Mouse (Mus musculus) c-Kit-positive CD71-positive TER-119-positive erythroid progenitor cells, embryonic 14.5 days (primary cell): ENCODE measurements at regions not wholly inside any gene's neighbourhood (a gene's known extent, or its start where the extent isn't known, plus 50 kb on each side); places are given as distances from the start of the nearest gene placed in this dataset.
"Not testable (repeated sequence)": the region's sequence is repeated elsewhere in the genome, so short reads cannot be mapped to it uniquely, and the experiment has no call there.

Experiments
- DNase-seq: peaks from one replicate; pipeline ENCODE4 v3.0.0-alpha.2; 2013; ENCODE audit warnings: low spot score

GRCm38 (mm10) chr15:87818566-87818965 is 274.5 kb downstream of the Fam19a5 start:
- no peak for DNase-seq

- DNase-seq: no peak
These were observed 298.0 kb downstream of the Fam19a5 start for GRCm38 (mm10) chr15:87842097-87842496.

GRCm38 (mm10) chr15:87859069-87859468 is 315.0 kb downstream of the Fam19a5 start:
- DNase-seq: no peak

- no peak for DNase-seq
These were observed 332.3 kb downstream of the Fam19a5 start for GRCm38 (mm10) chr15:87876286-87876899.

- no peak for DNase-seq
These were observed 346.8 kb downstream of the Fam19a5 start for GRCm38 (mm10) chr15:87890903-87891302.

- not testable (repeated sequence) for DNase-seq
These were observed 350.8 kb downstream of the Fam19a5 start for GRCm38 (mm10) chr15:87894866-87895265.

- no peak for DNase-seq
These were observed 354.6 kb downstream of the Fam19a5 start for GRCm38 (mm10) chr15:87898655-87899054.

GRCm38 (mm10) chr15:87904436-87904835 is 360.3 kb downstream of the Fam19a5 start:
- no peak for DNase-seq

GRCm38 (mm10) chr15:87906310-87906709 is 362.2 kb downstream of the Fam19a5 start:
- no peak for DNase-seq

GRCm38 (mm10) chr15:87922091-87922490 is 378.0 kb downstream of the Fam19a5 start:
- DNase-seq: no peak

GRCm38 (mm10) chr15:87922781-87923446 is 378.8 kb downstream of the Fam19a5 start:
- DNase-seq: no peak

GRCm38 (mm10) chr15:87923906-87924305 is 379.8 kb downstream of the Fam19a5 start:
- no peak for DNase-seq

- DNase-seq: no peak
These were observed 391.9 kb downstream of the Fam19a5 start for GRCm38 (mm10) chr15:87936041-87936440.

GRCm38 (mm10) chr15:87940837-87941236 is 396.7 kb downstream of the Fam19a5 start:
- DNase-seq: no peak

- DNase-seq: no peak
These were observed 408.4 kb downstream of the Fam19a5 start for GRCm38 (mm10) chr15:87952531-87952930.

- no peak for DNase-seq
These were observed 411.7 kb downstream of the Fam19a5 start for GRCm38 (mm10) chr15:87955685-87956256.

GRCm38 (mm10) chr15:87958866-87959265 is 414.8 kb downstream of the Fam19a5 start:
- DNase-seq: no peak

GRCm38 (mm10) chr15:87972641-87973040 is 428.5 kb downstream of the Fam19a5 start:
- no peak for DNase-seq

GRCm38 (mm10) chr15:87987322-87987985 is 443.4 kb downstream of the Fam19a5 start:
- no peak for DNase-seq

GRCm38 (mm10) chr15:87994546-87994945 is 450.4 kb downstream of the Fam19a5 start:
- no peak for DNase-seq

GRCm38 (mm10) chr15:88017076-88017475 is 473.0 kb downstream of the Fam19a5 start:
- no peak for DNase-seq

- DNase-seq: no peak
These were observed 488.7 kb downstream of the Fam19a5 start for GRCm38 (mm10) chr15:88032751-88033150.

GRCm38 (mm10) chr15:88033725-88034124 is 489.6 kb downstream of the Fam19a5 start:
- no peak for DNase-seq
